11 mouse cellular contexts compared by ENCODE assay signal in genomic region chr4:62640496-62641229, GRCm38 (mm10).
DNase-seq lines count a peak whose midpoint lies in the region; ATAC-seq and TF ChIP-seq lines count a peak whose summit lies in the region.
"Had no signal": no experiment of that assay in that cellular context is flagged by ENCODE, and none has a peak within 500 bp of the region (broad histone marks: within the 10 kb centered on the region; RNA-seq: fewer than 3 reads in every experiment).

No protein-coding gene starts in this region.

- no peak overlapping the region for H3K4me2 ChIP-seq in hindbrain, embryonic 16.5 days (ENCODE audit: low read length)
- H3K4me2 ChIP-seq in midbrain, embryonic 15.5 days, result no peak overlapping the region
- H3K4me2 ChIP-seq in midbrain, embryonic 13.5 days (replicated peaks), result no peak overlapping the region
- peak overlapping the region; percentile 15; the same call in 1 of the 2 replicates for H3K4me2 ChIP-seq in limb, embryonic 12.5 days
- H3K4me2 ChIP-seq in stomach, postnatal 0 days (replicated peaks; ENCODE audit: low read depth), result no peak overlapping the region

- DNase-seq in hindbrain, embryonic 10.5 days (ENCODE audit: low spot score), result no peak
- DNase-seq in stomach, postnatal 0 days (ENCODE audit: low spot score), result no peak
- no peak for DNase-seq in cerebellum, adult 18-20 months
- DNase-seq: adrenal gland, adult 8-10 months; right cerebral cortex, postnatal 25 days; thymus, postnatal 36 days had no signal

- no peaks in the 10 kb centered on the region for H3K9me3 ChIP-seq in hindbrain, embryonic 10.5 days
- H3K9me3 ChIP-seq in hindbrain, embryonic 16.5 days (ENCODE audit: control insufficient read depth, low read length), result no peaks in the 10 kb centered on the region
- H3K9me3 ChIP-seq in midbrain, embryonic 15.5 days, result no peaks in the 10 kb centered on the region
- H3K9me3 ChIP-seq in midbrain, embryonic 13.5 days, result no peaks in the 10 kb centered on the region
- no peaks in the 10 kb centered on the region for H3K9me3 ChIP-seq in limb, embryonic 12.5 days
- no peaks in the 10 kb centered on the region for H3K9me3 ChIP-seq in stomach, postnatal 0 days (ENCODE audit: control insufficient read depth, low read length)

- H3K36me3 ChIP-seq in hindbrain, embryonic 10.5 days, result peaks cover 7% of the 10 kb centered on the region; the same call in 1 of the 2 replicates
- no peaks in the 10 kb centered on the region for H3K36me3 ChIP-seq in hindbrain, embryonic 16.5 days (ENCODE audit: control insufficient read depth, insufficient read depth, low read length)
- H3K36me3 ChIP-seq in midbrain, embryonic 15.5 days (replicated peaks), result no peaks in the 10 kb centered on the region
- H3K36me3 ChIP-seq in midbrain, embryonic 13.5 days, result peaks cover 16% of the 10 kb centered on the region; the same call in 1 of the 2 replicates
- no peaks in the 10 kb centered on the region for H3K36me3 ChIP-seq in limb, embryonic 12.5 days
- H3K36me3 ChIP-seq in stomach, postnatal 0 days (ENCODE audit: control insufficient read depth, insufficient read depth, low read length), result no peaks in the 10 kb centered on the region

- no peak for TF ChIP-seq EP300 in stomach, postnatal 0 days (optimal IDR thresholded peaks at IDR 0.05)

- peak overlapping the region; percentile 50 for H3K27ac ChIP-seq in hindbrain, embryonic 10.5 days
- no peak overlapping the region for H3K27ac ChIP-seq in hindbrain, embryonic 16.5 days (ENCODE audit: low read depth, low read length)
- 0 out of 2 replicates have a peak overlapping the region, but pooled peaks have one; percentile 11 for H3K27ac ChIP-seq in midbrain, embryonic 15.5 days
- no peak overlapping the region for H3K27ac ChIP-seq in midbrain, embryonic 13.5 days
- peak overlapping the region; percentile 80 for H3K27ac ChIP-seq in limb, embryonic 12.5 days
- peak overlapping the region; percentile 31; the same call in 1 of the 2 replicates for H3K27ac ChIP-seq in stomach, postnatal 0 days (replicated peaks)

- H3K9ac ChIP-seq in hindbrain, embryonic 16.5 days (ENCODE audit: low read depth, low read length), result no peak overlapping the region
- no peak overlapping the region for H3K9ac ChIP-seq in midbrain, embryonic 15.5 days
- H3K9ac ChIP-seq in midbrain, embryonic 13.5 days (replicated peaks), result no peak overlapping the region
- H3K9ac ChIP-seq in limb, embryonic 12.5 days (replicated peaks), result no peak overlapping the region
- no peak overlapping the region for H3K9ac ChIP-seq in stomach, postnatal 0 days (ENCODE audit: low read length)

- no peak for ATAC-seq in hindbrain, embryonic 16.5 days
- no peak for ATAC-seq in midbrain, embryonic 15.5 days (replicated peaks)
- ATAC-seq in midbrain, embryonic 13.5 days, result no peak
- ATAC-seq in limb, embryonic 12.5 days (ENCODE audit: insufficient number of reproducible peaks, insufficient read depth, low FRiP score, low TSS enrichment, low read depth), result no peak
- ATAC-seq in stomach, postnatal 0 days (ENCODE audit: low FRiP score, low TSS enrichment), result no peak
- no peak for ATAC-seq in erythroid progenitor cell, adult 5-6 weeks (replicated peaks; ENCODE audit: low FRiP score, poor library complexity, severe bottlenecking)

- WGBS in hindbrain, embryonic 10.5 days, result 72% methylated on average over 15 of the region's 15 CpGs
- 76% methylated on average over 15 of the region's 15 CpGs for WGBS in hindbrain, embryonic 16.5 days
- 72% methylated on average over 15 of the region's 15 CpGs for WGBS in midbrain, embryonic 15.5 days
- WGBS in midbrain, embryonic 13.5 days, result 76% methylated on average over 15 of the region's 15 CpGs
- WGBS in limb, embryonic 12.5 days, result 66% methylated on average over 15 of the region's 15 CpGs
- 52% methylated on average over 15 of the region's 15 CpGs for WGBS in stomach, postnatal 0 days

- H3K4me1 ChIP-seq in hindbrain, embryonic 10.5 days (replicated peaks), result peaks cover 41% of the 10 kb centered on the region
- peaks cover 13% of the 10 kb centered on the region for H3K4me1 ChIP-seq in hindbrain, embryonic 16.5 days (ENCODE audit: control insufficient read depth, insufficient read depth, low read depth, low read length)
- H3K4me1 ChIP-seq in midbrain, embryonic 15.5 days, result no peaks in the 10 kb centered on the region; the same call in 1 of the 2 replicates
- peaks cover 6% of the 10 kb centered on the region; the same call in 1 of the 2 replicates for H3K4me1 ChIP-seq in midbrain, embryonic 13.5 days (replicated peaks)
- peaks cover 30% of the 10 kb centered on the region for H3K4me1 ChIP-seq in limb, embryonic 12.5 days (replicated peaks)
- peaks cover 7% of the 10 kb centered on the region; the same call in 1 of the 2 replicates for H3K4me1 ChIP-seq in stomach, postnatal 0 days (replicated peaks; ENCODE audit: control insufficient read depth, insufficient read depth)

- no peak overlapping the region for H3K4me3 ChIP-seq in hindbrain, embryonic 10.5 days
- no peak overlapping the region for H3K4me3 ChIP-seq in hindbrain, embryonic 16.5 days (ENCODE audit: low read length)
- no peak overlapping the region for H3K4me3 ChIP-seq in midbrain, embryonic 15.5 days
- no peak overlapping the region for H3K4me3 ChIP-seq in midbrain, embryonic 13.5 days (replicated peaks)
- no peak overlapping the region for H3K4me3 ChIP-seq in limb, embryonic 12.5 days (replicated peaks)
- H3K4me3 ChIP-seq in stomach, postnatal 0 days (ENCODE audit: low read depth, low read length), result no peak overlapping the region

- TF ChIP-seq CTCF in stomach, postnatal 0 days (IDR thresholded peaks at IDR 0.05; ENCODE audit: low read depth), result peak; percentile 29

- H3K27me3 ChIP-seq in hindbrain, embryonic 10.5 days (ENCODE audit: insufficient read depth, poor library complexity, severe bottlenecking), result peaks cover 63% of the 10 kb centered on the region
- no peaks in the 10 kb centered on the region for H3K27me3 ChIP-seq in hindbrain, embryonic 16.5 days (replicated peaks; ENCODE audit: control insufficient read depth, insufficient read depth, low read length)
- no peaks in the 10 kb centered on the region for H3K27me3 ChIP-seq in midbrain, embryonic 15.5 days (replicated peaks)
- no peaks in the 10 kb centered on the region for H3K27me3 ChIP-seq in midbrain, embryonic 13.5 days
- H3K27me3 ChIP-seq in limb, embryonic 12.5 days, result no peaks in the 10 kb centered on the region; the same call in 1 of the 2 replicates
- H3K27me3 ChIP-seq in stomach, postnatal 0 days (ENCODE audit: control insufficient read depth, insufficient read depth, low read length), result no peaks in the 10 kb centered on the region

Comparison
In these comparisons a context has a peak if more than half of its experiments do, and no peak if none do; other contexts are left out.
1. H3K27ac ChIP-seq: peak in hindbrain, embryonic 10.5 days (single experiment), midbrain, embryonic 15.5 days (single experiment), limb, embryonic 12.5 days (single experiment) and stomach, postnatal 0 days (single experiment); none in hindbrain, embryonic 16.5 days (single experiment) and midbrain, embryonic 13.5 days (single experiment).